Mouse (Mus musculus): Measurements from ENCODE around the gene Gm7694.

The Gm7694 gene

GRCm38 (mm10) chr1:170292239-170292951 lies 13.7 kb downstream of the Gm7694 start:
- DNase-seq (ENCODE audit: inconsistent age in 2 of 2, low spot score in 1 of 2): peak; percentile 53 to 91

- DNase-seq (ENCODE audit: inconsistent age in 2 of 2, low spot score in 1 of 2): no peak
Measured at GRCm38 (mm10) chr1:170282415-170283129, 23.6 kb downstream of the Gm7694 start.

GRCm38 (mm10) chr1:170277016-170277415 lies 29.1 kb downstream of the Gm7694 start, which contains the start of gene Sh2d1b1:
TSS of gene Sh2d1b1 (plus strand) at chr1:170277320.
- no peak for DNase-seq (ENCODE audit: inconsistent age in 2 of 2, low spot score in 1 of 2)

- DNase-seq (ENCODE audit: inconsistent age in 2 of 2, low spot score in 1 of 2): no peak
Measured at GRCm38 (mm10) chr1:170273252-170273651, 32.9 kb downstream of the Gm7694 start.

GRCm38 (mm10) chr1:170270696-170271095 lies 35.4 kb downstream of the Gm7694 start:
- no peak for DNase-seq (ENCODE audit: inconsistent age in 2 of 2, low spot score in 1 of 2)

- DNase-seq (ENCODE audit: inconsistent age in 2 of 2, low spot score in 1 of 2): no peak
Measured at GRCm38 (mm10) chr1:170270281-170270680, 35.9 kb downstream of the Gm7694 start.

- DNase-seq (ENCODE audit: inconsistent age in 2 of 2, low spot score in 1 of 2): peak; percentile 90 to 95
Measured at GRCm38 (mm10) chr1:170255560-170255910, 50.6 kb downstream of the Gm7694 start.

GRCm38 (mm10) chr1:170254893-170255559 lies 51.1 kb downstream of the Gm7694 start:
- no peak for DNase-seq (ENCODE audit: inconsistent age in 2 of 2, low spot score in 1 of 2)

Measured in adrenal gland, adult (tissue).